Mouse (Mus musculus): ENCODE results near the gene Gm6169. TPM values are rescaled to one million over a fixed set of nuclear protein-coding genes. Genes with fewer than 3 reads are reported as not detected.

The Gm6169 gene
- polyA plus RNA-seq, 1 experiment from 2014 or later = 0.73 TPM

DNA sequence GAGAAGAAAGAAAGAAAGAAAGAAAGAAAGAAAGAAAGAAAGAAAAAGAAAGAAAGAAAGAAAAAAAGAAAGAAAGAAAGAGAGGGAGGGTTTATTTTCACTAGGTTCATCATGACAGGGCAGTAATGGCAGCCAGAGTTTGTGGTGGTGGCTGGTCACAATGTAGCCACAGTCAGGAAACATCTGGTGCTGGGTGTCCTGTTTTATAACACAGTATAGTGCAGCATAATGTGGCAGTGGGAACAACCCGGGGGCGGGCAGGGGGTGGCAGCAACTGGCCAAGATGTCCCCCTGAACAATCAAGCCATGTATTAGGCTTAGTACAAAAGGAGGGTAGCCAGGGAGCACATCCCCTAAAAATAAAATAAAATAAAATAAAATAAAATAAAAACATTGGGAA, 35.6 kb downstream of the Gm6169 start:
- peaks cover 15% of the 10 kb centered on the region for H3K27me3 ChIP-seq (replicated peaks; ENCODE audit: control insufficient read depth, insufficient read depth, low read length)
- no peak overlapping the region for H3K4me2 ChIP-seq (ENCODE audit: low read length)
- H3K4me1 ChIP-seq (replicated peaks; ENCODE audit: control insufficient read depth, insufficient read depth, low read length) = no peaks in the 10 kb centered on the region
- ATAC-seq = no peak
- H3K27ac ChIP-seq (ENCODE audit: low read length) = no peak overlapping the region
- no peak overlapping the region for H3K9ac ChIP-seq (replicated peaks; ENCODE audit: low read depth, low read length)
- no peak overlapping the region for H3K4me3 ChIP-seq (replicated peaks; ENCODE audit: low read length)
- H3K9me3 ChIP-seq (ENCODE audit: control insufficient read depth, low read length) = no peaks in the 10 kb centered on the region
- 93% methylated on average over 2 of the region's 2 CpGs for WGBS
- H3K36me3 ChIP-seq (ENCODE audit: control insufficient read depth, insufficient read depth) = no peaks in the 10 kb centered on the region

DNA sequence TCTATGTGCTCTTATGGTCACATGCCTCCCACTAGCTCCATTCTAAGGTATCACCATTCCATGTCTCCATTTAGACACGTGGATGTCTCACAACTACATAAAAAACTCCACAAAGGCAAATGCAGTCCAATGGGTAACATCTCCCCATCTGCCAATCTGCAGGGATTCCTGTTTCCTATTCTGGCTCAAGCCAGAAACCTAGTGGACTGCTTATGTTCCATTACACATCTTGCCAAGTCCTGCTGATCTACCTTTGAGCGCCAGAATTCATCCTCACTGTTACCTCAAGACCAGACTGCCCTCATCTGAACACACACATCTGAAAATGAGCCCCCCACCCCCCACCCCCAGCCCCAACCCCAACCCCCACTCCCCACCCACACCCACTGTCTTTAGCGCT, 36.9 kb downstream of the Gm6169 start:
- no peak overlapping the region for H3K9ac ChIP-seq (replicated peaks; ENCODE audit: low read depth, low read length)
- 91% methylated on average over 3 of the region's 3 CpGs for WGBS

DNA sequence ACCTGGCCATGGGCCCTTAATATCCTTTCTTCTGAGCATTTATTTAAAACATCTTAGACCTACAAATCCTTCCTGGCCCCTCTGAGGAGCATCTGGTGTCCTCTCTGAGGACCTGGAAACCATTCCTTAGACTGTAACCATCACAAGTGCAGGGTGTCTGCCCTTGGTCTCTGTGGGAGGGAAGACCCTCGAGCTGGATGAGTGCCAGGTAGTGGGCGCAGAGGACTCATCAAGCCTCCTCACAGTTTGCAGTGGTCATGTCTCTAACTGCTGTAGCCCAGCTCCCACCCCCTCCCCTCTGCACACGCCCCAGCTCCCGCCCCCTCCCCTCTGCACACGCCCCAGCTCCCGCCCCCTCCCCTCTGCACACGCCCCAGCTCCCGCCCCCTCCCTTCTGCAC, 38.7 kb downstream of the Gm6169 start:
- WGBS = 64% methylated on average over 2 of the region's 8 CpGs
- Histone ChIP-seq H3K9me3 (ENCODE audit: control insufficient read depth, low read length) (no peaks in the 10 kb centered on the region), H3K27me3 (replicated peaks; ENCODE audit: control insufficient read depth, insufficient read depth, low read length) (no peaks in the 10 kb centered on the region), H3K9ac (replicated peaks; ENCODE audit: low read depth, low read length) (no peak overlapping the region), H3K36me3 (ENCODE audit: control insufficient read depth, insufficient read depth) (no peaks in the 10 kb centered on the region), H3K4me1 (replicated peaks; ENCODE audit: control insufficient read depth, insufficient read depth, low read length) (no peaks in the 10 kb centered on the region), H3K4me3 (replicated peaks; ENCODE audit: low read length) (no peak overlapping the region), H3K4me2 (ENCODE audit: low read length) (no peak overlapping the region), H3K27ac (ENCODE audit: low read length) (no peak overlapping the region)
- no peak for ATAC-seq

More for the DNA sequence above, 36.9 kb downstream of the Gm6169 start:
- Histone ChIP-seq H3K4me2 (ENCODE audit: low read length) (no peak overlapping the region), H3K27me3 (replicated peaks; ENCODE audit: control insufficient read depth, insufficient read depth, low read length) (0 out of 2 replicates have a peak, but pooled peaks cover 4% of the 10 kb centered on the region), H3K4me1 (replicated peaks; ENCODE audit: control insufficient read depth, insufficient read depth, low read length) (no peaks in the 10 kb centered on the region), H3K36me3 (ENCODE audit: control insufficient read depth, insufficient read depth) (no peaks in the 10 kb centered on the region), H3K4me3 (replicated peaks; ENCODE audit: low read length) (no peak overlapping the region), H3K27ac (ENCODE audit: low read length) (no peak overlapping the region), H3K9me3 (ENCODE audit: control insufficient read depth, low read length) (no peaks in the 10 kb centered on the region)
- ATAC-seq = no peak

DNA sequence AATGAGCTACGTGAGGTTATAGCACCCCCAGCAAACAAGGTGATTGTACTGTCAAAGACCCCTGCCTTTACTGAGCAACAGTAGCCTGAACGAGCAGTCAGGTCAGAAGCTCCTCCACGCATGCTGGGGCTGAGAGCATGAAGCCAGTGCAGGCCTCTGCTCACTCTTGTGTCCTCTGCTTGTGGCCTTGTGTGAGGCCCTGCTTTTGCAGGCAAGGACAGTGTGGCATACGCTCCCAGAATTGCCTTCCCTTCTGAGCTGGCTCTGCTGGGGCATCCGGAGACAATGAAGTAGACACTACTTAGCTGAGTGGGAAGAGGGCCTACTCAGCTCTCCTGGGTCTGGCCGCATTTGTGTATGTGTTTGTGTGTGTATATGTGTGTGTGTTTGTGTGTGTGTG, 39.3 kb downstream of the Gm6169 start:
- H3K27ac ChIP-seq (ENCODE audit: low read length) = no peak overlapping the region
- 91% methylated on average over 6 of the region's 6 CpGs for WGBS
- H3K9me3 ChIP-seq (ENCODE audit: control insufficient read depth, low read length) = no peaks in the 10 kb centered on the region
- H3K9ac ChIP-seq (replicated peaks; ENCODE audit: low read depth, low read length) = no peak overlapping the region
- no peak overlapping the region for H3K4me3 ChIP-seq (replicated peaks; ENCODE audit: low read length)
- H3K4me2 ChIP-seq (ENCODE audit: low read length) = no peak overlapping the region
- H3K27me3 ChIP-seq (replicated peaks; ENCODE audit: control insufficient read depth, insufficient read depth, low read length) = no peaks in the 10 kb centered on the region
- H3K4me1 ChIP-seq (replicated peaks; ENCODE audit: control insufficient read depth, insufficient read depth, low read length) = no peaks in the 10 kb centered on the region
- H3K36me3 ChIP-seq (ENCODE audit: control insufficient read depth, insufficient read depth) = no peaks in the 10 kb centered on the region
- ATAC-seq = no peak

DNA sequence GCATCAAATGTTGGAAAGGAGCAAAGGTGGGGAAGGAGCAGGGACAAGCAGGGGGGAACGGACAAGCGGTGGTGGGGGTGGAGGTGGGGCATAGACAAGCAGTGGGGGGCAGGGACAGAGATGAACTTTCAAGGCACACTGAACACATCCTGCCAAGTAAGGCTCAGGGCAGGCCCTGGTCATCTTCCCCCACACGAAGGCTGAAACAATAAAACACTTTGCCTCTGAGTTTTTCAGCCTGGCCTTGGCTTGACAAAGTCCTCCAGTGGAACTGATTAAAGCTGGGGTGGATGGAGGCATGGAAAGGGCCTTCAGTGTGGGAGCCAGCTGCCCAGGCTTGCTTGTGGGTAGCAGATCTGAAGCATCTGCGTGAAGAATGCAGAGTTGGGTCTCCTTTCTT, 41.2 kb downstream of the Gm6169 start:
- Histone ChIP-seq H3K9ac (replicated peaks; ENCODE audit: low read depth, low read length) (no peak overlapping the region), H3K9me3 (ENCODE audit: control insufficient read depth, low read length) (no peaks in the 10 kb centered on the region), H3K4me2 (ENCODE audit: low read length) (no peak overlapping the region), H3K4me1 (replicated peaks; ENCODE audit: control insufficient read depth, insufficient read depth, low read length) (no peaks in the 10 kb centered on the region), H3K27me3 (replicated peaks; ENCODE audit: control insufficient read depth, insufficient read depth, low read length) (no peaks in the 10 kb centered on the region), H3K4me3 (replicated peaks; ENCODE audit: low read length) (no peak overlapping the region), H3K36me3 (ENCODE audit: control insufficient read depth, insufficient read depth) (no peaks in the 10 kb centered on the region), H3K27ac (ENCODE audit: low read length) (no peak overlapping the region)
- ATAC-seq = no peak
- WGBS = 56% methylated on average over 4 of the region's 4 CpGs

DNA sequence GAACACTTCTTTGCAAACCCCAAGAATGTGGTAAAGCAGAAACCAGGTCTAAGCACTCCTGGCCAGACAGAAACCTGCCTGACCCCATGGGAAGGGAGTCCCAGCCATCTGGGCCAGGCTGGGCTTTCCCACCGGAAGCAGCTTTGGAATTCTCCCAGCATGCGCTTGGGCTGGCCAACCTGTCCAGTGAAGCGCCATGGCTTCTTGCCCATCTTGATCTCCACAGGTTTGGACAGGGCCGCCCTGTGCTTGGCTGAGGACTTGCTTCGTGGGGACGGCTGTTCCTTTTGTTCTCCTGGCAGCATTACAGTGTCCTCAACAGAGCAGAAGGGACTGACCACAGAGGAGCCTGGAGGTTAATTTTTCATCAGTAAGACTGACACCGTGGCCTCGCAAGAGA, 45.2 kb downstream of the Gm6169 start:
- Histone ChIP-seq H3K27ac (ENCODE audit: low read length) (no peak overlapping the region), H3K4me2 (ENCODE audit: low read length) (no peak overlapping the region), H3K9me3 (ENCODE audit: control insufficient read depth, low read length) (no peaks in the 10 kb centered on the region), H3K36me3 (ENCODE audit: control insufficient read depth, insufficient read depth) (no peaks in the 10 kb centered on the region), H3K4me3 (replicated peaks; ENCODE audit: low read length) (no peak overlapping the region), H3K9ac (replicated peaks; ENCODE audit: low read depth, low read length) (no peak overlapping the region), H3K4me1 (replicated peaks; ENCODE audit: control insufficient read depth, insufficient read depth, low read length) (no peaks in the 10 kb centered on the region), H3K27me3 (replicated peaks; ENCODE audit: control insufficient read depth, insufficient read depth, low read length) (no peaks in the 10 kb centered on the region)
- 56% methylated on average over 8 of the region's 8 CpGs for WGBS
- ATAC-seq = no peak

DNA sequence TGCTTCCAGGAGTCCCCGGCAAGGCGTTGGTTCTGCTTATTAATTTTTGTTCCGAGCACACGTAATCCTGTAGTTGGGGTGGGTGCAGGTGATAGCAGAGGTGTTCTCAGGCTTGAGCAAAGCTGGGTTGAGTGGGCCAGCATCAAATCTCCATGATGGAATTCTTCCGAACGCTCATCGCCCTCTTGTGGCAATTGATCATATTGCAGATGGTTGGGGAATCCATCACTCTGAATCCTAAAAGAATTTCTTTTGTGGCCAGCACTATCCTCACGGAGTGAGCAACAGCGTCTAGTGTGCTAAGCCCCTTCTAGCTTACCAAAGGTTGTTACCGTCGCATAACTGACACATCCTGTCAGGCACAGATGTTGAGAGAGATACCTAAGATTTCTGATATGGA, 46.4 kb downstream of the Gm6169 start:
- H3K9ac ChIP-seq (replicated peaks; ENCODE audit: low read depth, low read length) = no peak overlapping the region
- ATAC-seq = peak; percentile 65
- WGBS = 13% methylated on average over 11 of the region's 11 CpGs

DNA sequence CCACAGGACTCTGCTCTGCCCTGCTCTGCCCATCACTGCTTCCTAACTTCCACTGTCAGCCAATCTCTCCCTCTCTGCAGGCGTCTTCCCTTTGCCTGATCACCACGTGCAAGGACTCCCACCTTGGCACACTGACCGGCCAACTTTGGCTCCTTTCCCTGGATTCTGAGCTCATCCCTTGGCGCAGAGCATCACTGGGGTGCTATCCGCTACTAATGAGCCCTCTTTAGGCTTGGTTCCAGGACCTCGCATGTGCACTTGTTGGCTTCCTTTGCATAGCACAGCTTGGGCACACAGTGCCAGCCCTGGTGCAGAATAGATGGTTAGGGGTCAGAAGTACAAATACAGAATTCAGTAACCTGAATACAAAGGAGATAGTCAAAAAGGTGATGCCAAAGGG, 47.9 kb downstream of the Gm6169 start:
- H3K9me3 ChIP-seq (ENCODE audit: control insufficient read depth, low read length) = no peaks in the 10 kb centered on the region
- H3K9ac ChIP-seq (replicated peaks; ENCODE audit: low read depth, low read length) = no peak overlapping the region
- H3K4me2 ChIP-seq (ENCODE audit: low read length) = no peak overlapping the region
- no peaks in the 10 kb centered on the region for H3K4me1 ChIP-seq (replicated peaks; ENCODE audit: control insufficient read depth, insufficient read depth, low read length)
- no peak overlapping the region for H3K27ac ChIP-seq (ENCODE audit: low read length)
- no peaks in the 10 kb centered on the region for H3K36me3 ChIP-seq (ENCODE audit: control insufficient read depth, insufficient read depth)
- peak; percentile 40; the same call in 1 of the 2 replicates for ATAC-seq
- no peak overlapping the region for H3K4me3 ChIP-seq (replicated peaks; ENCODE audit: low read length)
- no peaks in the 10 kb centered on the region for H3K27me3 ChIP-seq (replicated peaks; ENCODE audit: control insufficient read depth, insufficient read depth, low read length)
- WGBS = 38% methylated on average over 6 of the region's 6 CpGs

More for the DNA sequence above, 46.4 kb downstream of the Gm6169 start:
- no peaks in the 10 kb centered on the region for H3K9me3 ChIP-seq (ENCODE audit: control insufficient read depth, low read length)
- no peak overlapping the region for H3K27ac ChIP-seq (ENCODE audit: low read length)
- no peaks in the 10 kb centered on the region for H3K36me3 ChIP-seq (ENCODE audit: control insufficient read depth, insufficient read depth)
- H3K27me3 ChIP-seq (replicated peaks; ENCODE audit: control insufficient read depth, insufficient read depth, low read length) = no peaks in the 10 kb centered on the region
- no peaks in the 10 kb centered on the region for H3K4me1 ChIP-seq (replicated peaks; ENCODE audit: control insufficient read depth, insufficient read depth, low read length)
- H3K4me2 ChIP-seq (ENCODE audit: low read length) = no peak overlapping the region
- H3K4me3 ChIP-seq (replicated peaks; ENCODE audit: low read length) = no peak overlapping the region
